Mouse (Mus musculus) lung, adult 18-20 months (tissue): Measurements from ENCODE around the gene Jund.

Experiments used
- DNase-seq, 2 experiments: peaks; one replicate each; pipeline ENCODE4 v3.0.0; 2022; ENCODE audit warnings: mixed read lengths in 2 of 2

The Jund gene

DNA sequence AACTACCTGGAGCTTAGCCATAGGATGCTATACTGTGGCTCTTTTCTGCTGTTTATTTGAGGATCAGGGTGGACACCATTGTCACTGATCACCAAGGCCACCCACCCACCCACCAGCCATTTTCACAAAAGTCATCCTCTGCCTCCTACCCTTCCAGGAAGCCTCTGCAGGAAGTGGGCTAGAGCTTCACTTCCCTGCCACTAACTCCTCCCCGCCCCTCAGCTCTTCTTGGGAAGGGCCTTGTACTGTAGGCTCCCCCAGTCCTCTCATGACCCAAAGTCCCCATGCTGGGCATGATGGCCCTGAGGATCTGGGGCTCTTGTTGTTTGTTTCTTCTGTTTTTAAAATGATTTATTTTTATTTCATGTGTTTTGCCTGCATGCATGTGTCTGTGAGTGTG lies 23.4 kb upstream of the Jund start:
- no peak for DNase-seq

GRCm38 (mm10) chr8:70677451-70678080 lies 21.2 kb upstream of the Jund start:
- DNase-seq = no peak

DNA sequence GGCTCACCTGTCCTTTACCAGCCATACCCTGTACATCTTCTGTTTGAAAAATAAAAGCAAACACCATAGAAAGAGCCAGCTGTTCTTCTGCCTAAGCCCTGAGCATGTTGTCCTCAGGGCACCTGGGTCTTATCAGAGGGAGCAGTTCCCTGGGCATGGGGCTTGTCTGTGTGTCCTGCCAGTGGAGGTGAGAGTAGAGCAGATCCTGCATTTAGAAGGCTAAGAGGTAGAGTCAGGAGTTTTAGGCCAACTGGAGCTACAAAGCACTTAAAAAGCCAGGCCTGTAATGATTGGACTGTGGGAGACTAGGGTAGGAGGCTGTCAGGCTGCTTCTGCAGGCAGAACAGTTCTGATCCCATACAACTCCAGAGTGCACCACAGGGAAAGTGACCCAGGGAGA lies 20.1 kb upstream of the Jund start:
- DNase-seq = no peak

DNA sequence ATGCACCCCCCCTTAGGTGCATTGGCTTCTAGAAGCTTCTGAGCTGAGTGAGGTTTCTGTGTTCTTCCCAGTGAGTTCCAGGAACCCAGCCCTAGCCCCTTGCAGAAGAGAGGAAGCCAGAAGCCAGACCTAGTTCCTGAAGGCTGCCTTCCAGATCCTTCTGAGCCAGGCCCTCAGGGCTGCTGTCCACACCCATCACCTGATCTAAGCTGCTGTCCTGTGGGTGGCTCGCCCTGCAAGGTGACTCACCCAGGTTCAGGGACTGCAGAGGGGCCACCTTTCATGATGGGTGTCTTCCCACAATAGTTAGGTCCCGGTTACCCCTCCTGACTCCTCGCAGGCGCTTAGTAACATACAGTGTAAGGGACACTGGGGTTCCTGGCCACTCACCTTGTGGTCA lies 19.3 kb upstream of the Jund start:
- no peak for DNase-seq

DNA sequence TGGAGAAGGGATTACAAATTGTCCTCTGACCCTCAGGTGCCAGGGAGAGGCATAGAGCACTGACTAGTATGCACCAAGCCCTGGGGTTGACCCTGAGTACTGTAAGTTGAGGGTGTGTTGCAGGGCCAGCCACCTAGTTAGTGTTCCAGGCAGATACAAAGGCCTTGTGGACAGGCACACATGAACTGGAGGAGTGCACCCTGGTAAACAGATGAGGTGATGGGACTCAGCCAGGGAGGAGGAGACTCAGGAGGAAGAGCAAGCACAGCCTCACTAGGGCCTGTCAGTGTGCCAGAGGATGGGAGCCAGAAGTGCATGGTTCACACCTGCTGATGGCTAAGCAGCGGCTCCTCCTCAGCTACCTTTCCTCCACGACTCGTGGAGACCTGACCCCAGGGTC lies 18.7 kb upstream of the Jund start:
- no peak for DNase-seq

DNA sequence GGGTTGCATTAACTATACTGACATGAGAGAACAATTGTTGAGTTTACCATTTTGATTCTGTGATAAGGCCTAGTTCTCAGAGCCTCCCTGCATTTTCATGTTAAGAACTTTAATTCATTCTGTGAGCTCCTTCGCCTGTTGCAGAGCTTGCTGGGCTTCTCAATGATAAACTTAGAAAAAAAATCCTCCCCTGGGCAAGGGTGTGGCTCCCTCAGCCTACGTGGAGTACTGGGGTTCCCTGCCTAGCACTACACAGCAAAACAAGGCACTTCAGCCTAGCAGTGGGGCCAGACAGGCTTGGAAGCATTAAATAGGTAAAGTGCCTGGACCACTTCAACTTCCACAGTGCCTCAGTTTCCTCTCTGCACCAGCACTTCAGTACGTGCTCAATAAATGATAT lies 17.3 kb upstream of the Jund start:
- DNase-seq = no peak

DNA sequence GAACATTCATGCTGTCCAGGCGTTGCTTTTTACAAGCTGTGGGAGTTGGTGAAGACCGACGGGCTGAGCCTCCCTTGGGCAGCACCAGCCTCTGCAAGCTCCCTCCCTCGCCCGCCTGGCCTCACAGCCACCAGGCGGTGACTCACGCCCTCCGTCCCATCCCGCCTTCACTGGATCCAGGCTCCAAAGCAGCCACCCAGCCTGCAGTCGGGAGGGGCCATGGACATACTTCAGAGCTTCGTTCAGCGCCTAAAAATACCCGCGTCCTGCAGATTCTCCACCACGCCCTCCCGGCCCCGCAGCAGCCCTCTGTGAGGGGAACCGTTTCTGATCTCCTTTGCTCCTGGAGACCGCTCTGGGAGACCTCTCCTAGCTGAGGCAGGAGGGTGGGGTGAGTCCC lies 16.6 kb upstream of the Jund start:
- DNase-seq = peak; percentile 80 to 84

- DNase-seq = no peak
These were observed 16.1 kb upstream of the Jund start for GRCm38 (mm10) chr8:70682692-70683091.

- no peak for DNase-seq
These were observed 14.5 kb upstream of the Jund start for GRCm38 (mm10) chr8:70684291-70684690.

- DNase-seq = peak; percentile 53 to 63
These were observed 11.2 kb upstream of the Jund start for GRCm38 (mm10) chr8:70687576-70687975.

GRCm38 (mm10) chr8:70688136-70688535 lies 10.6 kb upstream of the Jund start:
- no peak for DNase-seq

DNA sequence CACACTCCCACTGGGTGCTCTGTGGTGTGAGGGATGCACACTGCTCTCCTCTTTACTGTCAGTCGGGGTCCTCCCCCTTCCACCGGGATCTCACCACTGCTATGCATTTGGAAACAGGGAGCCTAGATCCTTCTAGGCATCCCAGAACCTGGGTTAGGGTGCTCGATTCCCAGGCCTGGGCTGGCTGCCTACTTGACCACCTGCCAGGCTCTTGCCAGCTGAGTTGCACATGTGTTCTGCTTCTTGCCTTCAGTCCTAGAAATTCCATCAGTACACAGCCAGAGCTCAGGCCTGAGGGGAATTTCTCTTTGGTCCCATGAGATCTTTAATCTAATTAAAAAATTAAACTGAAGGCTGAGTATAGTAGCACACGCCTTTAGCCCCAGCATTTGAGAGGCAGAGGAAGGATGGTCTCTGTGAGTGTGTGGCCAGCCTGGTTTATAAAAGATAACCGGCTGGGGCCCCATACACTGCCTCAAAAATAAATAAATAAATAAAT lies 8.8 kb upstream of the Jund start:
- no peak for DNase-seq

DNA sequence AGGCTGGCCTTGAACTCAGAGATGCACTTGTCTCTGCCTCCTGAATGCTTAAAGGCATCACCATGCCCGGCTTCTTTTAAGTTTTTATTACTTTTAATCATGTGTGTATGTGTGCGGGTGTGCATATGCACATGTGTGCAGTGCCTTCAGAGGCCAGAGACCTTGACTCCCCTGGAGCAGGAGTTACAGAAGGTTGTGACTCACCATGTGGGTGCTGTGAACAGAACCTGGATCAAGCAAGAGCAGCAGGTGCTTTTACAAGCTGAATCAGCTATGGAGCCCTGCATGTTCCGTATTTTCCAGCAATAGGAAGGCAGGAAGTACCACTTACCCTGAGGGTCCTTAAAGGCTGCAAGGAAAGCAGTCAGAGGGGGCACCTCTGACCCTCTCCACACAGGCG lies 7.5 kb upstream of the Jund start:
- no peak for DNase-seq

GRCm38 (mm10) chr8:70691727-70692231 lies 7.0 kb upstream of the Jund start:
- DNase-seq = no peak

DNA sequence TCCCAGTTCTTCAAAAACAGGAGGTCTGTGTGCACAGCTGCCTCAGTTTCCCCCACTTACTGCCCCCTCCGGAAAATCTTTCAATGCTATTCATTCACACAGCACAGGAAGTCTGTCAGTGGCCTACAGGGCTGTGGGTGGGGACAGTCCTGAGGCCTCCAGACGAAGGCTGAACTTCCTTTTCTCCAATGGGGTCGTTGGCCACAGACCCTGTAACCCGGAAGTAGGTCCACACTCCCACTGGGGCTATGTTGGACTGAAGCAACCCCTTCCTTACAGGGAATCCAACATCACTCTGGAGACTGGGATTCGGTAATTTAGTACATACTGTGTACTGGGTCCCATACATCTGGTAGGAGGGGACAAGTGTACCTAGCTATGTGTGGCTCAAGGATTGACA lies 5.1 kb upstream of the Jund start:
- DNase-seq = no peak

DNA sequence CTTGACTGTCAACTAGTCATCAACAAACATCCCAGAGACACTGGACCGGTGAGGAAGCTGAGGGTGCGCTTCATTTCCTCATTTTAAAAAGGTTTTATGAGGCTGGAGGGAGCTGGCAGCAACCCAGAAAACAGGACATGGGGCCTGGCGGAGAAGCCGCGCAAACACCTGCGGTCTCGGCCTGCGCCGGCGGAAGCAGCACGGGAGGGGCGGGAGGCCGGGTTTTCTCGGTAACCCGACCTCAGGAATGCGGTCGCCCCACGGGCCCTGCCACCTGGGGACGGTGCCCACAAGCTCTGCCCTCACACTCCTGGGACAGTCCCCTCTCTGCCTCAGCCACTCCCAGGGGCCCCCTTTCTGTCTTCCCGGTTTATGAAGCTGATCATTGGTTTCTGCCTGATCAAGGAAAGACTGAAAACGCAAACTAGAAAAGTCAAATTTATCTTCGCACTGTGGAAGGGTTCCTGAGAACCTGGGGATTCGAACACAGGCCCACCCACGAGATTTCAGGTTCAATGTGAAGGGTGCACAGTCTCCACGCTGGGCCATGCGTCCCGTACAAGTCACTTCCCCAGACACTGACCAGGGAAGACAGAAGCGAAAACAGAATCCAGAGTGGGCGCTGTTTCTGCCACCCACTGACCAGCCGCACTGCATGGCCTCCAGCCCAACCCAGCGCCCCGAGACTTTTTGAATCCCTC lies 3.3 kb upstream of the Jund start:
- DNase-seq = peak; percentile 85 to 90

GRCm38 (mm10) chr8:70696019-70696885 lies 2.5 kb upstream of the Jund start:
- DNase-seq = peak; percentile 80 to 84

GRCm38 (mm10) chr8:70696946-70697345 lies 1.8 kb upstream of the Jund start:
- no peak for DNase-seq

- no peak for DNase-seq
These were observed 1.1 kb upstream of the Jund start for GRCm38 (mm10) chr8:70697366-70698250.

DNA sequence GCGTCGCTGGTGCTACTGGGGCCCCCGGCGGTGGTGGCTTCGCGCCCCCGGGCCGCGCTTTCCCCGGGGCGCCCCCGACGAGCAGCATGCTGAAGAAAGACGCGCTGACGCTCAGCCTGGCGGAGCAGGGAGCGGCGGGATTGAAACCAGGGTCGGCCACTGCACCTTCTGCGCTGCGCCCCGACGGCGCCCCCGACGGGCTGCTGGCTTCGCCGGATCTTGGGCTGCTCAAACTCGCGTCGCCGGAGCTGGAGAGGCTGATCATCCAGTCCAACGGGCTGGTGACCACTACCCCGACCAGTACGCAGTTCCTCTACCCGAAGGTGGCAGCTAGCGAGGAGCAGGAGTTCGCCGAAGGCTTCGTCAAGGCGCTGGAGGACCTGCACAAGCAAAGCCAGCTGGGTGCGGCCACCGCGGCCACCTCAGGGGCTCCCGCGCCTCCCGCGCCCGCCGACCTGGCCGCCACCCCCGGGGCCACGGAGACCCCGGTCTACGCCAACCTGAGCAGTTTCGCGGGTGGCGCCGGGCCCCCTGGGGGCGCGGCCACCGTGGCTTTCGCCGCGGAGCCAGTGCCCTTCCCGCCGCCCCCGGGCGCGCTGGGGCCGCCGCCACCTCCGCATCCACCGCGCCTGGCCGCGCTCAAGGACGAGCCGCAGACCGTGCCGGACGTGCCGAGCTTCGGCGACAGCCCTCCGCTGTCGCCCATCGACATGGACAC lies 526 bp downstream of the Jund start:
- DNase-seq = no peak

- DNase-seq = peak; percentile 76 to 82
These were observed 1.2 kb downstream of the Jund start for GRCm38 (mm10) chr8:70699834-70700554.
